Comparison of ENCODE assay signal across 13 mouse cellular contexts in the genomic region with DNA sequence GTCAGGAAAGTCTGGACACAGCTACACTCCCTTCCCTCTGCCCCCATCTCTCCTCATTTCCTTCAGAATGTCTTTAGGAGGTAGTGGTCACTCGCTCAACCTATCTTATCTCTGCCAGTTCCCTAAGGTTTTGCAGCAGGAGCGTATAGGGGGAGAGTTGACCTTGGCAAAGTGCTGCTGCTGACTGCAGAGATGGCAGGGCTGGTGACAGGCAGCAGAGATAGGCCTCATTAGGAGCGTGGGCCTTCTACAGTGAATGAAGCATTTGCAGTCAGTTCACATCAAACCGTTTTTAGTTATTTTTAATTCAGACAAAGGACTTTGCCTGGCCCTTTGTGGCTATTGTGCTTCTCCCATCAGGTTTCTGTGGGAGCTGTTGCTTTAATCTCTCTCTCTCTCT. TPM values are rescaled to one million over a fixed set of nuclear protein-coding genes. Genes with fewer than 3 reads are reported as not detected.
DNase-seq lines count a peak whose midpoint lies in the region; ATAC-seq lines count a peak whose summit lies in the region.
"Had no signal": no experiment of that assay in that cellular context is flagged by ENCODE, and none has a peak within 500 bp of the region (broad histone marks: within the 10 kb centered on the region; RNA-seq: fewer than 3 reads in every experiment).

No protein-coding gene starts in this region.

- H3K9me3 ChIP-seq in heart, embryonic 10.5 days, result no peaks in the 10 kb centered on the region
- no peaks in the 10 kb centered on the region for H3K9me3 ChIP-seq in forebrain, embryonic 10.5 days
- no peaks in the 10 kb centered on the region for H3K9me3 ChIP-seq in hindbrain, embryonic 11.5 days (ENCODE audit: control insufficient read depth, low read length)
- H3K9me3 ChIP-seq in midbrain, embryonic 13.5 days, result no peaks in the 10 kb centered on the region
- H3K9me3 ChIP-seq: limb, embryonic 10.5 days; liver, embryonic 15.5 days had no signal

- H3K4me1 ChIP-seq in heart, embryonic 10.5 days, result peaks cover 20% of the 10 kb centered on the region
- H3K4me1 ChIP-seq in forebrain, embryonic 10.5 days, result peaks cover 51% of the 10 kb centered on the region
- 0 out of 2 replicates have a peak, but pooled peaks cover 3% of the 10 kb centered on the region for H3K4me1 ChIP-seq in hindbrain, embryonic 11.5 days (replicated peaks; ENCODE audit: control insufficient read depth, insufficient read depth, low read length)
- H3K4me1 ChIP-seq in midbrain, embryonic 13.5 days (replicated peaks), result peaks cover 52% of the 10 kb centered on the region
- H3K4me1 ChIP-seq: limb, embryonic 10.5 days; liver, embryonic 15.5 days had no signal

- WGBS in heart, embryonic 10.5 days, result 17% methylated on average over 4 of the region's 4 CpGs
- WGBS in forebrain, embryonic 10.5 days, result 38% methylated on average over 4 of the region's 4 CpGs
- 55% methylated on average over 4 of the region's 4 CpGs for WGBS in hindbrain, embryonic 11.5 days
- 13% methylated on average over 4 of the region's 4 CpGs for WGBS in midbrain, embryonic 13.5 days

- no peaks in the 10 kb centered on the region for H3K36me3 ChIP-seq in heart, embryonic 10.5 days
- H3K36me3 ChIP-seq in forebrain, embryonic 10.5 days (replicated peaks), result peaks cover 29% of the 10 kb centered on the region
- no peaks in the 10 kb centered on the region for H3K36me3 ChIP-seq in hindbrain, embryonic 11.5 days (ENCODE audit: control insufficient read depth, insufficient read depth, low read length)
- H3K36me3 ChIP-seq in midbrain, embryonic 13.5 days, result peaks cover 4% of the 10 kb centered on the region; the same call in 1 of the 2 replicates
- H3K36me3 ChIP-seq: liver, embryonic 15.5 days had no signal

- no peak overlapping the region for H3K4me3 ChIP-seq in heart, embryonic 10.5 days
- H3K4me3 ChIP-seq in forebrain, embryonic 10.5 days, result no peak overlapping the region
- H3K4me3 ChIP-seq in hindbrain, embryonic 11.5 days (ENCODE audit: low read depth, low read length), result no peak overlapping the region
- no peak overlapping the region for H3K4me3 ChIP-seq in midbrain, embryonic 13.5 days (replicated peaks)
- H3K4me3 ChIP-seq: limb, embryonic 10.5 days; liver, embryonic 15.5 days had no signal

- peak overlapping the region; percentile 62 for H3K27ac ChIP-seq in heart, embryonic 10.5 days
- peak overlapping the region; percentile 82 for H3K27ac ChIP-seq in forebrain, embryonic 10.5 days
- no peak overlapping the region for H3K27ac ChIP-seq in hindbrain, embryonic 11.5 days (ENCODE audit: low read depth, low read length)
- peak overlapping the region; percentile 59 for H3K27ac ChIP-seq in midbrain, embryonic 13.5 days
- H3K27ac ChIP-seq: limb, embryonic 10.5 days; liver, embryonic 15.5 days had no signal

- intact Hi-C loops in heart, postnatal 14 days (cut with DNase I), result no loop called here

- H3K27me3 ChIP-seq in heart, embryonic 10.5 days (ENCODE audit: insufficient read depth, poor library complexity, severe bottlenecking), result no peaks in the 10 kb centered on the region
- H3K27me3 ChIP-seq in forebrain, embryonic 10.5 days (ENCODE audit: poor library complexity, severe bottlenecking), result no peaks in the 10 kb centered on the region
- no peaks in the 10 kb centered on the region for H3K27me3 ChIP-seq in hindbrain, embryonic 11.5 days (ENCODE audit: control insufficient read depth, insufficient read depth, low read length)
- H3K27me3 ChIP-seq in midbrain, embryonic 13.5 days, result no peaks in the 10 kb centered on the region
- H3K27me3 ChIP-seq: liver, embryonic 15.5 days had no signal

- ATAC-seq in hindbrain, embryonic 11.5 days (ENCODE audit: low FRiP score), result peak; percentile 51; the same call in 1 of the 2 replicates
- peak; percentile 62 for ATAC-seq in midbrain, embryonic 13.5 days

- DNase-seq in heart, embryonic 10.5 days (ENCODE audit: low spot score), result no peak
- no peak for DNase-seq in heart, postnatal 14 days
- DNase-seq in forebrain, embryonic 10.5 days (ENCODE audit: extremely low spot score, low spot score), result no peak
- no peak for DNase-seq in hindbrain, embryonic 11.5 days (ENCODE audit: low spot score)
- no peak for DNase-seq in yolk sac, embryonic 10.5 days (ENCODE audit: low spot score)
- DNase-seq in testis, postnatal 10 days (ENCODE audit: low spot score), result no peak
- no peak for DNase-seq in adrenal gland, postnatal 25 days
- DNase-seq: adrenal gland, postnatal 10 days; layer of hippocampus, adult 9-11 months; lung, postnatal 36 days had no signal

- H3K9ac ChIP-seq in hindbrain, embryonic 11.5 days (ENCODE audit: low read depth, low read length), result no peak overlapping the region
- H3K9ac ChIP-seq in midbrain, embryonic 13.5 days (replicated peaks), result no peak overlapping the region; the same call in 1 of the 2 replicates
- H3K9ac ChIP-seq: liver, embryonic 15.5 days had no signal

- no peak overlapping the region for H3K4me2 ChIP-seq in hindbrain, embryonic 11.5 days (replicated peaks; ENCODE audit: low read depth, low read length)
- no peak overlapping the region for H3K4me2 ChIP-seq in midbrain, embryonic 13.5 days (replicated peaks)
- H3K4me2 ChIP-seq: liver, embryonic 15.5 days had no signal

RNA-seq across cellular contexts. Expression of a gene that starts 35.1 kb away (rescaled TPM):
- polyA plus RNA-seq in heart, embryonic 10.5 days (2016; fragmentation: Nextera tagmentation; extraction: Ambion mirVana), result 33.9 and 61.6 TPM in 2 replicates
- 10 to 100 TPM; 13.9 to 21.2 TPM for total RNA-seq in heart, postnatal 14 days (2021)
- 81.0 and 86.1 TPM in 2 replicates for polyA plus RNA-seq in forebrain, embryonic 10.5 days (2016; fragmentation: Nextera tagmentation; extraction: Ambion mirVana)
- 164 and 201 TPM in 2 replicates for polyA plus RNA-seq in hindbrain, embryonic 11.5 days (2014; fragmentation: Nextera tagmentation; extraction: Ambion mirVana)
- 367 and 370 TPM in 2 replicates for polyA plus RNA-seq in midbrain, embryonic 13.5 days (2015; fragmentation: Nextera tagmentation; extraction: Ambion mirVana)
- 24.6 and 36.2 TPM in 2 replicates for total RNA-seq in adrenal gland, postnatal 25 days (2021)
